Mouse (Mus musculus) 3134 (cell line): ENCODE results near the gene Snx17.
A peak's percentile ranks its signal among the peaks of the same experiment; 100 is the strongest.
"Not testable (repeated sequence)": the region's sequence is repeated elsewhere in the genome, so short reads cannot be mapped to it uniquely, and the experiment has no call there.

Source experiments
- DNase-seq: peaks from one replicate; pipeline ENCODE4 v3.0.0-alpha.2; 2011; ENCODE audit warnings: low spot score; ENCODE audit not compliant: insufficient read length; ENCODE audit errors: extremely low read depth

Gene Snx17

DNA sequence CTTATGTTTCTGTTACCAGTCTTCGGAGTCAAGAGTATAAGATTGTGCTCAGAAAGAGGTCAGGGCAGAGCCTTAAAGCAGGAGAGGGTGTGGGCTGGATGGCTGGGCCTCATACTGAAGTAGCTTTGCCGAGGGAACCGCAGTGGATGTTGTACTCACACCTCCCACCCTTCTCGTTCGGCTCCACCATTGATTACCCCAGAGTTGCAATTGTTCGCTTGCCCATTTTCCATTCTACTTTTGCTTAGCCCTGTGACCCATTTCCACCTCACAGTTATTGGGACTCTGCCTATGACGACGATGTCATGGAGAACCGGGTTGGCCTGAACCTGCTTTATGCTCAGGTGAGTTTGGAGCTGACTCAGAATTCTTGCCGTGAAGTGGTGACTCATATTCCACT lies 3.2 kb downstream of the Snx17 start:
- no peak for DNase-seq

DNA sequence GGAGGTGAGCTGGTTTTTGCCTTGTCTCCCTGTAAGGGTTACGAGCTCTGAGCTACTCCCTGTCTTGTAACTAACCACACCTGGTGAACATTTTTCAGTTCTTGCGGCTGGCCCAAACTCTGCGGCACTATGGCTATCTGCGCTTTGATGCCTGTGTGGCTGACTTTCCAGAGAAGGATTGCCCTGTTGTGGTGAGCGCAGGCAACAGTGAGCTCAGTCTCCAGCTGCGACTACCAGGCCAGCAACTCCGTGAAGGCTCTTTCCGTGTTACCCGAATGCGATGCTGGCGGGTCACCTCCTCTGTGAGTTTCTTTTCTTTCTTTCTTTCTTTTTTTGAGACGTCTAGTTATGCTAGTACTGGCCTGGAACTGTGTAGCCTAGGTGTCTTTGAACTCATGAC lies 4.0 kb downstream of the Snx17 start:
- DNase-seq = no peak

DNA sequence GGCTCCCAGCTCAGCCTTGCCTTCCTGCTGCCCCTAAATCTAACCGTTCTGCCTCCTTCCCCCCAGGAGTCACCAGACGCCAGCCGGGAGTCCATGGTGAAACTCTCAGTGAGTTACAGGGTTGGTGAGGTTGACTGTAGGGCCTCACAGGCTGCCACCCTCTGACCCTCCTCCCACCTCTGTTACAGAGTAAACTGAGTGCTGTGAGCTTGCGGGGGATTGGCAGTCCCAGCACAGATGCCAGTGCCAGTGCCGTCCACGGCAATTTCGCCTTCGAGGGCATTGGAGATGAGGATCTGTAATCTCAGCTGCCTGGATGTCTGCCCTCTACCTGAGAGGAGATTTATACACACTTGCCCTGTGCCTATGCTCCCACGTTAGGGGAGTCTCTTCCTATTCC lies 5.1 kb downstream of the Snx17 start:
- no peak for DNase-seq

GRCm38 (mm10) chr5:31198616-31199320 lies 5.7 kb downstream of the Snx17 start:
- no peak for DNase-seq

DNA sequence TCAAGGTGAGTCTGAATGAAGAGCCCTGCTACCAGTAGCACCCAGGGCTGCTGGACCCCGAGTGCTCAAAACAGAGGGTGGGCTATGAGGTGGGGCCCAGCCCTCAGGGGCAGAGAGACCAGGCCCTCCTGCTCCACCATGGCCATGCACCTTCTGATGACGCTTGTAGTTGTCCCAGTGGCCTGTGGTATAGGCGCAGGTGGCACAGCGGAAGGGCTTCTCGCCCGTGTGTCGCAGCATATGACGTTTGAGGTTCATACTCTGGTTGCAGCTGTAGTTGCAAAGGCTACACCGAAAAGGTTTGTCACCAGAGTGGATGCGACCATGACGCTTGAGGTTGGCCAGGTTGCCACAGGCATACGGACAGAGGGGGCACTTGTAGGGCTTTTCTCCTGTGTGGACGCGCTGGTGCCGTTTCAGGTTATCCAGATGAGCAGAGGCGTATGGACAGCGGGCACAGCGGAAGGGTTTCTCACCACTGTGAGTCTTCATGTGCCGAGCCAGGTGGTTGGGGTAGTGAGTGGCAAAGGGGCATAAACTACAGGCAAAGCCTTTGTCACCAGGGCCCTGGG lies 6.4 kb downstream of the Snx17 start:
- DNase-seq = no peak

DNA sequence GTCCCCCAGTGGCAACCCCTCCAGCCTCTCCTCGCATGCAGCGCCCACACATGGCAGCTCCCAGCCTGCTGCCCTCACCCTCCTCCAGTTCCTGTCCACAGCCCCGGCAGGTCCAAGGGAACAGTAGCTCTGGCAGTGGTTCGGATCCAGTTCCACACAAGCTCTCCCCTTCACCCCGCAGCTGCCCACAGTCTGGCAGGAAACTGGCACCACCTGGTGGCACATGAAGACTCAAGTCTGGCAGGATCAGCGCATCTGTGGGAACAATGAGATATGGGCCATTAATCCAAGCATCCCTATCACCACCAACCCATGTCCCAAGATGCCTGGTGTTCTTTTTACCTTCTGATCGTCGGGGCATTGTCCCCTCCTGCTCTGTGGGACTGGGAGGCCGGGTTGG lies 6.9 kb downstream of the Snx17 start:
- no peak for DNase-seq

DNA sequence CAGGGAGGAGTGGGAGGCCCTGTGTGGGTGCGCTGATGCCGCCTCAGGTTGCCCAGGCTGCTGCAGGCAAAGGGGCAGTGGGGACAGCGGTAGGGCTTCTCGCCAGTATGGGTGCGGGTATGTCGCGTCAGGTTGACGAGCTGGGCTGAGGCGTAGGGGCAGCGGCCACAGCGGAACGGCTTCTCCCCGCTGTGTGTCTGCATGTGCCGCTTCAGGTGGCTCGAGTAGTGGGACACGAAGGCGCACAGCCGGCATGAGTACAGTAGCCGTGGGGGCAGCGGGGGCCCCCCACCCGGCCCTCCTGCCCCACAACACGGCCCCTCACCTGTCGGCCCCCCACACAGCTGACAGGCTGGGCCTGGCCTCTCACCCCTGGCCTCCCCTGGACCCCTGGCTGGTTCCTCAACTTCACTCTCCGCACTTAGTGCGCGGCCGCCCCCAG lies 7.3 kb downstream of the Snx17 start:
- no peak for DNase-seq

GRCm38 (mm10) chr5:31201042-31201741 lies 8.2 kb downstream of the Snx17 start:
- no peak for DNase-seq

GRCm38 (mm10) chr5:31201742-31202590 lies 8.9 kb downstream of the Snx17 start, which contains the start of gene Zfp513:
Gene Zfp513 (minus strand): TSS chr5:31202303.
- peak; percentile 92 for DNase-seq

- no peak for DNase-seq
Measured at GRCm38 (mm10) chr5:31202933-31203332, 9.9 kb downstream of the Snx17 start.

GRCm38 (mm10) chr5:31203866-31204265 lies 10.8 kb downstream of the Snx17 start:
- DNase-seq = no peak

- no peak for DNase-seq
Measured at GRCm38 (mm10) chr5:31204421-31204820, 11.4 kb downstream of the Snx17 start.

- DNase-seq = not testable (repeated sequence)
Measured at GRCm38 (mm10) chr5:31216554-31216953, 23.5 kb downstream of the Snx17 start.

- DNase-seq = no peak
Measured at GRCm38 (mm10) chr5:31218294-31218693, 25.3 kb downstream of the Snx17 start.

- DNase-seq = no peak
Measured at GRCm38 (mm10) chr5:31219070-31219469, 26.0 kb downstream of the Snx17 start.

- DNase-seq = no peak
Measured at GRCm38 (mm10) chr5:31219474-31219873, 26.4 kb downstream of the Snx17 start.

DNA sequence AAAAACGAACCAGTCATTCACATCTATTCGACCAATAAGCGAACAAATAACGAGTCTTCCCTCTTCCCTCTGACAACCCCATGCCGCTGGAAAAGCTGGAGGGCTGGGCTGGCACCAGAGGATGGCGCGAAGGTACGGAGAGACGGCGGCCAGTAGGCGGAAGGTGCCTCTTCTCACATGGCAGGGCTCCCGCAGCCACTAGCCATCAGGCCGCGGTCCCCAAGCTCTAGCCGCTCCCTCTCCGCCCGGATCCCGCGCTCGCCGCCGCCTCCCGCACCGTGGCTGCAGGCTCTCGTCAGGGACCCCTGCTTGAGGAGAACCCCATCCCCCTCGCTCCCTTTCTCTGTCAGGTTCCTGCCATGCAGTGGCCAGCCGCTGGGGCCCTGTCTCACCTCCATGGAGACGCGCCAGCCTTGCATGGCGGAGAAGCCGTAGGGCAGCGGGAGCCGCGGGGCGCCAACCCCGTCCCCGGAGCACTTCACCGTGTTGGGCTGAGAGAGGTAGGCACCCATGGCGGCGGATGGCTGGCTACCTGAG lies 27.0 kb downstream of the Snx17 start:
- peak; percentile 81 for DNase-seq

- DNase-seq = peak; percentile 96
Measured at GRCm38 (mm10) chr5:31220448-31221303, 27.6 kb downstream of the Snx17 start, which contains the start of gene Ppm1g. Gene Ppm1g (minus strand): TSS chr5:31220687.

- DNase-seq = peak; percentile 24
Measured at GRCm38 (mm10) chr5:31221304-31221945, 28.4 kb downstream of the Snx17 start.
